Mouse (Mus musculus) stomach, embryonic 16.5 days (tissue): Measurements from ENCODE around the gene Ddit4. TPM values are rescaled to one million over a fixed set of nuclear protein-coding genes. Genes with fewer than 3 reads are reported as not detected.

Experiments
- ATAC-seq: fragments of 200-750 bp; cut with Nextera tagmentation; 2 replicates; pipeline ENCODE4 v1.8.0; 2017; ENCODE audit warnings: moderate number of reproducible peaks, moderate TSS enrichment; ENCODE audit not compliant: insufficient read depth, low FRiP score
- H3K27ac ChIP-seq: fragments of 300-500 bp; sonication (generic); 2 replicates; pipeline ENCODE4 v1.5.1; 2014; ENCODE audit warnings: low read length
- H3K27me3 ChIP-seq: fragments of 300-500 bp; sonication (generic); 2 replicates; pipeline ENCODE4 v1.6.1; 2014; ENCODE audit warnings: low read length, control low read depth, mixed read lengths; ENCODE audit not compliant: control insufficient read depth, insufficient read depth
- H3K36me3 ChIP-seq: fragments of 300-500 bp; sonication (generic); 2 replicates; pipeline ENCODE4 v1.6.1; 2014; ENCODE audit warnings: low read length; ENCODE audit not compliant: control insufficient read depth, insufficient read depth
- H3K4me1 ChIP-seq: fragments of 300-500 bp; sonication (generic); 2 replicates; pipeline ENCODE4 v1.6.1; 2014; ENCODE audit warnings: low read length, control low read depth, mixed read lengths; ENCODE audit not compliant: control insufficient read depth, insufficient read depth
- H3K4me2 ChIP-seq: fragments of 300-500 bp; sonication (generic); 2 replicates; pipeline ENCODE4 v1.6.1; 2014; ENCODE audit warnings: low read depth, low read length, mixed read lengths
- H3K4me3 ChIP-seq: fragments of 300-500 bp; sonication (generic); replicated peaks from 2 replicates; pipeline ENCODE4 v1.5.1; 2014; ENCODE audit warnings: mild to moderate bottlenecking, low read length
- H3K9ac ChIP-seq: fragments of 300-500 bp; sonication (generic); 2 replicates; pipeline ENCODE4 v1.6.1; 2014; ENCODE audit warnings: low read length
- H3K9me3 ChIP-seq: fragments of 300-500 bp; sonication (generic); replicated peaks from 2 replicates; pipeline ENCODE4 v1.6.1; 2016; ENCODE audit warnings: low read length, control low read depth; ENCODE audit not compliant: control insufficient read depth
- WGBS: fragments of 180-500 bp; shearing (Covaris S2); extraction: QIAGEN DNeasy Blood & Tissue Kit; methylation state at CpG from one replicate; pipeline ENCODE4 v1.1.7; 2014; 5-methylcytosine and 5-hydroxymethylcytosine counted together
- polyA plus RNA-seq: library from polyadenylated mRNA; unstranded; fragments of >200 nt; fragmentation: Nextera tagmentation; extraction: Ambion mirVana; gene quantifications from 2 replicates; pipeline ENCODE4 v1.2.1, GENCODE M21; 2015

Gene Ddit4
- polyA plus RNA-seq, 1 experiment from 2014 or later = 34.8 TPM

- 87% methylated on average over 5 of the region's 5 CpGs for WGBS
- Histone ChIP-seq H3K27me3 (no peaks in the 10 kb centered on the region), H3K4me3 (no peak overlapping the region), H3K9ac (no peak overlapping the region), H3K9me3 (no peaks in the 10 kb centered on the region), H3K4me1 (peaks cover 43% of the 10 kb centered on the region), H3K36me3 (no peaks in the 10 kb centered on the region), H3K4me2 (no peak overlapping the region), H3K27ac (no peak overlapping the region)
- ATAC-seq = no peak
These were observed 5.3 kb downstream of the Ddit4 start for GRCm38 (mm10) chr10:59946362-59946761.

- 84% methylated on average over 3 of the region's 3 CpGs for WGBS
- H3K4me1 ChIP-seq = peaks cover 43% of the 10 kb centered on the region
These were observed 6.2 kb downstream of the Ddit4 start for GRCm38 (mm10) chr10:59945416-59945815.

GRCm38 (mm10) chr10:59943421-59943989 lies 8.1 kb downstream of the Ddit4 start:
- WGBS = 26% methylated on average over 13 of the region's 13 CpGs
- peaks cover 24% of the 10 kb centered on the region for H3K4me1 ChIP-seq
- peak overlapping the region; percentile 61 for H3K9ac ChIP-seq
- ATAC-seq = peak; percentile 88
- no peaks in the 10 kb centered on the region for H3K27me3 ChIP-seq
- H3K4me2 ChIP-seq = peak overlapping the region; percentile 43
- no peaks in the 10 kb centered on the region for H3K36me3 ChIP-seq
- H3K4me3 ChIP-seq = peak overlapping the region; percentile 7
- no peaks in the 10 kb centered on the region for H3K9me3 ChIP-seq
- H3K27ac ChIP-seq = peak overlapping the region; percentile 47

More at GRCm38 (mm10) chr10:59945416-59945815, 6.2 kb downstream of the Ddit4 start:
- Histone ChIP-seq H3K9me3 (no peaks in the 10 kb centered on the region), H3K27ac (no peak overlapping the region), H3K4me3 (no peak overlapping the region), H3K9ac (no peak overlapping the region), H3K4me2 (no peak overlapping the region), H3K27me3 (no peaks in the 10 kb centered on the region), H3K36me3 (no peaks in the 10 kb centered on the region)
- no peak for ATAC-seq

- peak overlapping the region; percentile 7 for H3K4me3 ChIP-seq
- peaks cover 21% of the 10 kb centered on the region for H3K4me1 ChIP-seq
- ATAC-seq = peak; percentile 45; the same call in 1 of the 2 replicates
- H3K9me3 ChIP-seq = no peaks in the 10 kb centered on the region
- 2% methylated on average over 16 of the region's 16 CpGs for WGBS
- H3K9ac ChIP-seq = peak overlapping the region; percentile 61
- peak overlapping the region; percentile 47 for H3K27ac ChIP-seq
- no peaks in the 10 kb centered on the region for H3K27me3 ChIP-seq
- peak overlapping the region; percentile 43 for H3K4me2 ChIP-seq
- H3K36me3 ChIP-seq = no peaks in the 10 kb centered on the region
These were observed 8.7 kb downstream of the Ddit4 start for GRCm38 (mm10) chr10:59942847-59943420.

- H3K9ac ChIP-seq = peak overlapping the region; percentile 61
- 0 out of 2 replicates have a peak overlapping the region, but pooled peaks have one; percentile 5 for H3K27ac ChIP-seq
- H3K36me3 ChIP-seq = no peaks in the 10 kb centered on the region
- peaks cover 20% of the 10 kb centered on the region for H3K4me1 ChIP-seq
- ATAC-seq = no peak
- no peaks in the 10 kb centered on the region for H3K27me3 ChIP-seq
- H3K9me3 ChIP-seq = no peaks in the 10 kb centered on the region
- peak overlapping the region; percentile 7 for H3K4me3 ChIP-seq
- 38% methylated on average over 21 of the region's 21 CpGs for WGBS
- peak overlapping the region; percentile 43 for H3K4me2 ChIP-seq
These were observed 9.3 kb downstream of the Ddit4 start for GRCm38 (mm10) chr10:59942281-59942846.

GRCm38 (mm10) chr10:59939081-59939480 lies 12.6 kb downstream of the Ddit4 start:
- WGBS = 50% methylated on average over 1 of the region's 1 CpGs
- no peaks in the 10 kb centered on the region for H3K27me3 ChIP-seq
- no peak overlapping the region for H3K4me3 ChIP-seq
- H3K9ac ChIP-seq = no peak overlapping the region
- H3K9me3 ChIP-seq = no peaks in the 10 kb centered on the region
- H3K36me3 ChIP-seq = no peaks in the 10 kb centered on the region
- H3K27ac ChIP-seq = no peak overlapping the region
- no peak overlapping the region for H3K4me2 ChIP-seq
- H3K4me1 ChIP-seq = peaks cover 20% of the 10 kb centered on the region
- no peak for ATAC-seq

GRCm38 (mm10) chr10:59938662-59939061 lies 13.0 kb downstream of the Ddit4 start:
- H3K4me2 ChIP-seq = no peak overlapping the region
- H3K4me3 ChIP-seq = no peak overlapping the region
- H3K4me1 ChIP-seq = peaks cover 17% of the 10 kb centered on the region
- 82% methylated on average over 5 of the region's 5 CpGs for WGBS
- H3K27ac ChIP-seq = no peak overlapping the region
- H3K27me3 ChIP-seq = no peaks in the 10 kb centered on the region
- ATAC-seq = no peak
- no peaks in the 10 kb centered on the region for H3K36me3 ChIP-seq
- no peak overlapping the region for H3K9ac ChIP-seq
- H3K9me3 ChIP-seq = no peaks in the 10 kb centered on the region

- Histone ChIP-seq H3K9ac (no peak overlapping the region), H3K4me2 (no peak overlapping the region), H3K27ac (no peak overlapping the region), H3K27me3 (no peaks in the 10 kb centered on the region), H3K36me3 (no peaks in the 10 kb centered on the region), H3K9me3 (no peaks in the 10 kb centered on the region), H3K4me3 (no peak overlapping the region), H3K4me1 (no peaks in the 10 kb centered on the region)
- 51% methylated on average over 8 of the region's 8 CpGs for WGBS
- peak; percentile 45; the same call in 1 of the 2 replicates for ATAC-seq
These were observed 15.4 kb downstream of the Ddit4 start for GRCm38 (mm10) chr10:59936058-59936856.

- no peak overlapping the region for H3K27ac ChIP-seq
- no peak overlapping the region for H3K9ac ChIP-seq
- H3K36me3 ChIP-seq = no peaks in the 10 kb centered on the region
- WGBS = 54% methylated on average over 3 of the region's 3 CpGs
- H3K27me3 ChIP-seq = no peaks in the 10 kb centered on the region
- H3K4me3 ChIP-seq = no peak overlapping the region
- H3K4me1 ChIP-seq = no peaks in the 10 kb centered on the region
- H3K9me3 ChIP-seq = no peaks in the 10 kb centered on the region
- no peak overlapping the region for H3K4me2 ChIP-seq
- ATAC-seq = no peak
These were observed 17.6 kb downstream of the Ddit4 start for GRCm38 (mm10) chr10:59934039-59934438.
